Mouse (Mus musculus): ENCODE results near the gene Ap1g2. TPM values are rescaled to one million over a fixed set of nuclear protein-coding genes. Genes with fewer than 3 reads are reported as not detected.

Gene Ap1g2
- total and polyA plus RNA-seq, 3 experiments = 17.1 to 47.8 (median 21.8) TPM

DNA sequence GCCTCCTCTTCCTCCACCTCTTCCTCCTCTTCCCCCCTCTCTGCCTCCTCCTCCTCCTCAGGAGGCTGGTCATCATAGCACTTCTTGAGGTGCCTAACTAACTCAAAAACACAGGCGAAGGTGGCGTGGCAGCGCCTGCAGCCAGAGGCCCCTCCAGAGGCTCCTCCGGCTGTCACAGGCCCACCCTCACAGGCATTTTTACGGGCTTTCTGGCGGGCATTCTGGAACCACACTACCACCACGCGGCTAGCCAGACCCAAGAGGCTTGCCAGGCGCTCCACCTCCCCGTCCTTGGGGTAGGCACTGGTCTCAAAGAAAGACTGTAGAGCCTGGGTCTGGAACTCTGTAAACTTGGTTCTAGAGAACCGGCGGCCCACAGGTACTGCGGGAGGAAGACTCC lies 41.0 kb downstream of the Ap1g2 start:
- Histone ChIP-seq H3K27me3 (ENCODE audit: insufficient read depth, low read length) (peaks cover 18% of the 10 kb centered on the region; the same call in 1 of the 2 replicates), H3K9me3 (replicated peaks) (no peaks in the 10 kb centered on the region), H3K36me3 (replicated peaks) (no peaks in the 10 kb centered on the region), H3K4me1 (ENCODE audit: insufficient read depth, low read depth, low read length) (peaks cover 32% of the 10 kb centered on the region), H3K4me3 (ENCODE audit: low read depth, low read length) (no peak overlapping the region)
- DNase-seq (ENCODE audit: low spot score) (no peak), ATAC-seq (ENCODE audit: extremely low read depth, insufficient number of reproducible peaks, low FRiP score, poor library complexity, severe bottlenecking) (no peak)
- TF ChIP-seq CTCF (IDR thresholded peaks at IDR 0.05; ENCODE audit: low read depth, low read length) (no peak), TAL1 (conservative IDR thresholded peaks at IDR 0.05; ENCODE audit: low read depth, low read length) (no peak), POLR2AphosphoS5 (IDR thresholded peaks at IDR 0.05; ENCODE audit: insufficient replicate concordance, low read depth, low read length) (no peak), GATA1 (IDR thresholded peaks at IDR 0.05; ENCODE audit: borderline replicate concordance, low read length) (no peak), GATA2 (IDR thresholded peaks at IDR 0.05; ENCODE audit: borderline replicate concordance, low read depth, low read length) (no peak)

GRCm38 (mm10) chr14:55064481-55065370 lies 41.7 kb downstream of the Ap1g2 start:
- H3K4me3 ChIP-seq (ENCODE audit: low read depth, low read length) = no peak overlapping the region
- peaks cover 15% of the 10 kb centered on the region; the same call in 1 of the 2 replicates for H3K27me3 ChIP-seq (ENCODE audit: insufficient read depth, low read length)
- H3K36me3 ChIP-seq (replicated peaks) = no peaks in the 10 kb centered on the region
- no peaks in the 10 kb centered on the region for H3K9me3 ChIP-seq (replicated peaks)
- no peak for ATAC-seq (ENCODE audit: extremely low read depth, insufficient number of reproducible peaks, low FRiP score, poor library complexity, severe bottlenecking)
- peaks cover 35% of the 10 kb centered on the region for H3K4me1 ChIP-seq (ENCODE audit: insufficient read depth, low read depth, low read length)
- TF ChIP-seq TAL1 (conservative IDR thresholded peaks at IDR 0.05; ENCODE audit: low read depth, low read length) (no peak), POLR2AphosphoS5 (IDR thresholded peaks at IDR 0.05; ENCODE audit: insufficient replicate concordance, low read depth, low read length) (no peak), CTCF (IDR thresholded peaks at IDR 0.05; ENCODE audit: low read depth, low read length) (no peak), GATA1 (IDR thresholded peaks at IDR 0.05; ENCODE audit: borderline replicate concordance, low read length) (no peak), GATA2 (IDR thresholded peaks at IDR 0.05; ENCODE audit: borderline replicate concordance, low read depth, low read length) (no peak)
- no peak for DNase-seq (ENCODE audit: low spot score)

DNA sequence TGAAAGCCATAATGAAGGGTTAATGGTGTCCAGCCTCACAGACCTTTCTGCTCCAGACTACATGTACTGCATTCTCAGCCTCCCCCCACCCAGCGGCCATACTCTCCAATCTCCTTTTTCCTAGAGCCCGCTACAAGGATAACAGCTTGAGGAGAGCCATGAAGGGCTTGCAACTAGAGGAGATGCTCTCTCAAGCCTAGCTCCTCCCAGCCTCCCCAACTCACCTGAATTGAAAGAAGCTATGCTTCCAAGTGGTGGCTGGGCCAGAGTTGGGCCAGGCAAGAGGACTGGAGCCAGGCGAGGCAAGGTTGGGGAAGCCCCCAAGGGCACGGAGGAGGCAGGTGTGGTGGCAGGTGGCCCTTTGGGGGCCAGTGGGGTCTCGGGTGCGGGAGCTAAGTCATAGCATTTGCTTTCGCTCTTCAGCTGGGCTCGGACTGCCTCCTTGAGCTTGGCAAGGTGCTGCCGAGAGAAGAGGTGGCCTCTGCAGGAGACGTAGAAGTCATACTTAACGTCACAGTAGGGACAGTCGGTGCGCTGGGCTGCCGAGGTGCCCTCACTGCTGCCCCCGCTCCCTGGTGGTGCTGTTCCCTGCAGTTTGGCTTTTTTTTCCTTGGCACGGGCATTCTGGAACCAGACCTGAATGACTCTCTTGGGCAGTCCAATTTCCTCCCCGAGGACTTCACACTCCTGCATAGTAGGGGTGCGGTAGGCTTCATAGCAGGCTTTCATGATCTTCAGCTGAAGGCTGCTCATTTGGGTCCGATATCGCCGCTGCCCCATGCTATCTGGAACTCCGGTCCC lies 42.6 kb downstream of the Ap1g2 start:
- Histone ChIP-seq H3K9me3 (replicated peaks) (no peaks in the 10 kb centered on the region), H3K36me3 (replicated peaks) (no peaks in the 10 kb centered on the region), H3K4me1 (ENCODE audit: insufficient read depth, low read depth, low read length) (peaks cover 44% of the 10 kb centered on the region), H3K27me3 (ENCODE audit: insufficient read depth, low read length) (peaks cover 15% of the 10 kb centered on the region; the same call in 1 of the 2 replicates), H3K4me3 (ENCODE audit: low read depth, low read length) (peak overlapping the region; percentile 69; the same call in 1 of the 2 replicates)
- TF ChIP-seq CTCF (IDR thresholded peaks at IDR 0.05; ENCODE audit: low read depth, low read length) (no peak), GATA2 (IDR thresholded peaks at IDR 0.05; ENCODE audit: borderline replicate concordance, low read depth, low read length) (no peak), POLR2AphosphoS5 (IDR thresholded peaks at IDR 0.05; ENCODE audit: insufficient replicate concordance, low read depth, low read length) (no peak), TAL1 (conservative IDR thresholded peaks at IDR 0.05; ENCODE audit: low read depth, low read length) (no peak), GATA1 (IDR thresholded peaks at IDR 0.05; ENCODE audit: borderline replicate concordance, low read length) (no peak)
- DNase-seq (ENCODE audit: low spot score) (no peak), ATAC-seq (ENCODE audit: extremely low read depth, insufficient number of reproducible peaks, low FRiP score, poor library complexity, severe bottlenecking) (no peak)

DNA sequence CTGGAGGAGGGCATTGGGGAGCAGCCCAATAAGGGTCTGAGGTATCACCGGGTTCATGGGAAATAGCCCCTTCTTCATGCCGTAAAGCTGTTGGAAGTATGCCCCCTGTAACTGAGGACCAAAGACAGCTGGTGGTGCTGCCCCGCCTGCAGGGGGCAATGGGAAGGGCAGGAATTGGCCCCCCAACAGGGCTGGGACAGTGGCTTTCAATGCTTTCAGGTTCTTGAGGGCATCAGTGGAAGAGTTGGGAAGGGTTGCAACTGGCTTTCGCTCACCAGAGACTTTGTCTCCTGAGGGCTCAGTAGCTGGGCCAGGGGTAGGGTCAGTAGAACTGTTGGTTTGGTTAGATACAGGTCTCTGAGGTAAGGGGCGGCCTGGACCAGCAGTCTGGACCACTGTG lies 43.3 kb downstream of the Ap1g2 start:
- TF ChIP-seq CTCF (IDR thresholded peaks at IDR 0.05; ENCODE audit: low read depth, low read length) = no peak
- no peak for TF ChIP-seq POLR2AphosphoS5 (IDR thresholded peaks at IDR 0.05; ENCODE audit: insufficient replicate concordance, low read depth, low read length)
- no peak for TF ChIP-seq TAL1 (conservative IDR thresholded peaks at IDR 0.05; ENCODE audit: low read depth, low read length)
- TF ChIP-seq GATA1 (IDR thresholded peaks at IDR 0.05; ENCODE audit: borderline replicate concordance, low read length) = no peak
- TF ChIP-seq GATA2 (IDR thresholded peaks at IDR 0.05; ENCODE audit: borderline replicate concordance, low read depth, low read length) = no peak
- H3K4me3 ChIP-seq (ENCODE audit: low read depth, low read length) = peak overlapping the region; percentile 69; the same call in 1 of the 2 replicates
- H3K9me3 ChIP-seq (replicated peaks) = no peaks in the 10 kb centered on the region
- H3K27me3 ChIP-seq (ENCODE audit: insufficient read depth, low read length) = peaks cover 15% of the 10 kb centered on the region; the same call in 1 of the 2 replicates
- H3K4me1 ChIP-seq (ENCODE audit: insufficient read depth, low read depth, low read length) = peaks cover 45% of the 10 kb centered on the region
- DNase-seq (ENCODE audit: low spot score) = no peak
- ATAC-seq (ENCODE audit: extremely low read depth, insufficient number of reproducible peaks, low FRiP score, poor library complexity, severe bottlenecking) = no peak
- no peaks in the 10 kb centered on the region for H3K36me3 ChIP-seq (replicated peaks)

GRCm38 (mm10) chr14:55062626-55063025 lies 43.8 kb downstream of the Ap1g2 start:
- ATAC-seq (ENCODE audit: extremely low read depth, insufficient number of reproducible peaks, low FRiP score, poor library complexity, severe bottlenecking) (peak; percentile 76), DNase-seq (ENCODE audit: low spot score) (peak; percentile 92)
- Histone ChIP-seq H3K4me1 (ENCODE audit: insufficient read depth, low read depth, low read length) (peaks cover 45% of the 10 kb centered on the region), H3K4me3 (ENCODE audit: low read depth, low read length) (peak overlapping the region; percentile 69; the same call in 1 of the 2 replicates), H3K27me3 (ENCODE audit: insufficient read depth, low read length) (peaks cover 12% of the 10 kb centered on the region; the same call in 1 of the 2 replicates), H3K9me3 (replicated peaks) (no peaks in the 10 kb centered on the region), H3K36me3 (replicated peaks) (no peaks in the 10 kb centered on the region)
- no peak for TF ChIP-seq CTCF (IDR thresholded peaks at IDR 0.05; ENCODE audit: low read depth, low read length)
- TF ChIP-seq POLR2AphosphoS5 (IDR thresholded peaks at IDR 0.05; ENCODE audit: insufficient replicate concordance, low read depth, low read length) = no peak
- TF ChIP-seq GATA2 (IDR thresholded peaks at IDR 0.05; ENCODE audit: borderline replicate concordance, low read depth, low read length) = no peak
- no peak for TF ChIP-seq GATA1 (IDR thresholded peaks at IDR 0.05; ENCODE audit: borderline replicate concordance, low read length)
- no peak for TF ChIP-seq TAL1 (conservative IDR thresholded peaks at IDR 0.05; ENCODE audit: low read depth, low read length)

Data from G1E (cell line).